Mouse (Mus musculus): ENCODE results near the gene Selenom. TPM values are rescaled to one million over a fixed set of nuclear protein-coding genes. Genes with fewer than 3 reads are reported as not detected.

Selenom gene
- polyA plus RNA-seq, 1 experiment from 2014 or later, result 52.0 TPM

- Histone ChIP-seq H3K9ac (replicated peaks; ENCODE audit: low read depth, low read length) (no peak overlapping the region), H3K4me1 (replicated peaks; ENCODE audit: control insufficient read depth, insufficient read depth, low read length) (no peaks in the 10 kb centered on the region), H3K27me3 (replicated peaks; ENCODE audit: control insufficient read depth, insufficient read depth, low read length) (no peaks in the 10 kb centered on the region), H3K27ac (ENCODE audit: low read length) (no peak overlapping the region), H3K9me3 (ENCODE audit: control insufficient read depth, low read length) (no peaks in the 10 kb centered on the region), H3K4me3 (replicated peaks; ENCODE audit: low read length) (no peak overlapping the region), H3K4me2 (ENCODE audit: low read length) (no peak overlapping the region), H3K36me3 (ENCODE audit: control insufficient read depth, insufficient read depth) (no peaks in the 10 kb centered on the region; the same call in 1 of the 2 replicates)
- 92% methylated on average over 24 of the region's 24 CpGs for WGBS
- no peak for ATAC-seq
Measured at GRCm38 (mm10) chr11:3526979-3527738, 12.7 kb downstream of the Selenom start.

- no peaks in the 10 kb centered on the region for H3K27me3 ChIP-seq (replicated peaks; ENCODE audit: control insufficient read depth, insufficient read depth, low read length)
- H3K4me3 ChIP-seq (replicated peaks; ENCODE audit: low read length), result no peak overlapping the region
- no peak overlapping the region for H3K27ac ChIP-seq (ENCODE audit: low read length)
- no peak overlapping the region for H3K4me2 ChIP-seq (ENCODE audit: low read length)
- WGBS, result 77% methylated on average over 8 of the region's 8 CpGs
- ATAC-seq, result no peak
- no peaks in the 10 kb centered on the region for H3K4me1 ChIP-seq (replicated peaks; ENCODE audit: control insufficient read depth, insufficient read depth, low read length)
- no peaks in the 10 kb centered on the region for H3K9me3 ChIP-seq (ENCODE audit: control insufficient read depth, low read length)
- H3K36me3 ChIP-seq (ENCODE audit: control insufficient read depth, insufficient read depth), result no peaks in the 10 kb centered on the region; the same call in 1 of the 2 replicates
- H3K9ac ChIP-seq (replicated peaks; ENCODE audit: low read depth, low read length), result no peak overlapping the region
Measured at GRCm38 (mm10) chr11:3527766-3528165, 13.3 kb downstream of the Selenom start.

GRCm38 (mm10) chr11:3528208-3528607 lies 13.7 kb downstream of the Selenom start:
- no peak overlapping the region for H3K4me3 ChIP-seq (replicated peaks; ENCODE audit: low read length)
- H3K4me1 ChIP-seq (replicated peaks; ENCODE audit: control insufficient read depth, insufficient read depth, low read length), result no peaks in the 10 kb centered on the region
- H3K9ac ChIP-seq (replicated peaks; ENCODE audit: low read depth, low read length), result no peak overlapping the region
- no peaks in the 10 kb centered on the region; the same call in 1 of the 2 replicates for H3K36me3 ChIP-seq (ENCODE audit: control insufficient read depth, insufficient read depth)
- no peaks in the 10 kb centered on the region for H3K9me3 ChIP-seq (ENCODE audit: control insufficient read depth, low read length)
- H3K27ac ChIP-seq (ENCODE audit: low read length), result no peak overlapping the region
- no peak for ATAC-seq
- no peaks in the 10 kb centered on the region for H3K27me3 ChIP-seq (replicated peaks; ENCODE audit: control insufficient read depth, insufficient read depth, low read length)
- no peak overlapping the region for H3K4me2 ChIP-seq (ENCODE audit: low read length)
- 84% methylated on average over 6 of the region's 6 CpGs for WGBS

- no peaks in the 10 kb centered on the region for H3K9me3 ChIP-seq (ENCODE audit: control insufficient read depth, low read length)
- no peak overlapping the region for H3K27ac ChIP-seq (ENCODE audit: low read length)
- H3K36me3 ChIP-seq (ENCODE audit: control insufficient read depth, insufficient read depth), result no peaks in the 10 kb centered on the region; the same call in 1 of the 2 replicates
- H3K4me3 ChIP-seq (replicated peaks; ENCODE audit: low read length), result no peak overlapping the region
- H3K27me3 ChIP-seq (replicated peaks; ENCODE audit: control insufficient read depth, insufficient read depth, low read length), result no peaks in the 10 kb centered on the region
- no peaks in the 10 kb centered on the region for H3K4me1 ChIP-seq (replicated peaks; ENCODE audit: control insufficient read depth, insufficient read depth, low read length)
- H3K9ac ChIP-seq (replicated peaks; ENCODE audit: low read depth, low read length), result no peak overlapping the region
- WGBS, result 88% methylated on average over 20 of the region's 20 CpGs
- no peak for ATAC-seq
- H3K4me2 ChIP-seq (ENCODE audit: low read length), result no peak overlapping the region
Measured at GRCm38 (mm10) chr11:3529476-3530252, 15.2 kb downstream of the Selenom start.

- no peaks in the 10 kb centered on the region; the same call in 1 of the 2 replicates for H3K36me3 ChIP-seq (ENCODE audit: control insufficient read depth, insufficient read depth)
- H3K27me3 ChIP-seq (replicated peaks; ENCODE audit: control insufficient read depth, insufficient read depth, low read length), result no peaks in the 10 kb centered on the region
- no peak overlapping the region for H3K4me2 ChIP-seq (ENCODE audit: low read length)
- no peak overlapping the region for H3K4me3 ChIP-seq (replicated peaks; ENCODE audit: low read length)
- no peak overlapping the region for H3K27ac ChIP-seq (ENCODE audit: low read length)
- no peak for ATAC-seq
- no peaks in the 10 kb centered on the region for H3K9me3 ChIP-seq (ENCODE audit: control insufficient read depth, low read length)
- no peak overlapping the region for H3K9ac ChIP-seq (replicated peaks; ENCODE audit: low read depth, low read length)
- WGBS, result 92% methylated on average over 3 of the region's 3 CpGs
- H3K4me1 ChIP-seq (replicated peaks; ENCODE audit: control insufficient read depth, insufficient read depth, low read length), result peaks cover 5% of the 10 kb centered on the region
Measured at GRCm38 (mm10) chr11:3530731-3531130, 16.2 kb downstream of the Selenom start.

- no peak overlapping the region for H3K4me3 ChIP-seq (replicated peaks; ENCODE audit: low read length)
- no peak for ATAC-seq
- no peak overlapping the region for H3K4me2 ChIP-seq (ENCODE audit: low read length)
- no peaks in the 10 kb centered on the region for H3K9me3 ChIP-seq (ENCODE audit: control insufficient read depth, low read length)
- no peaks in the 10 kb centered on the region for H3K27me3 ChIP-seq (replicated peaks; ENCODE audit: control insufficient read depth, insufficient read depth, low read length)
- no peak overlapping the region for H3K9ac ChIP-seq (replicated peaks; ENCODE audit: low read depth, low read length)
- no peak overlapping the region for H3K27ac ChIP-seq (ENCODE audit: low read length)
- WGBS, result 78% methylated on average over 6 of the region's 6 CpGs
- peaks cover 11% of the 10 kb centered on the region for H3K4me1 ChIP-seq (replicated peaks; ENCODE audit: control insufficient read depth, insufficient read depth, low read length)
- no peaks in the 10 kb centered on the region; the same call in 1 of the 2 replicates for H3K36me3 ChIP-seq (ENCODE audit: control insufficient read depth, insufficient read depth)
Measured at GRCm38 (mm10) chr11:3531634-3532033, 17.1 kb downstream of the Selenom start.

- Histone ChIP-seq H3K4me1 (replicated peaks; ENCODE audit: control insufficient read depth, insufficient read depth, low read length) (peaks cover 11% of the 10 kb centered on the region), H3K9ac (replicated peaks; ENCODE audit: low read depth, low read length) (no peak overlapping the region)
- WGBS, result 90% methylated on average over 16 of the region's 16 CpGs
Measured at GRCm38 (mm10) chr11:3532101-3532931, 17.8 kb downstream of the Selenom start.

GRCm38 (mm10) chr11:3533406-3533932 lies 19.0 kb downstream of the Selenom start:
- ATAC-seq, result no peak
- H3K4me2 ChIP-seq (ENCODE audit: low read length), result no peak overlapping the region
- H3K27me3 ChIP-seq (replicated peaks; ENCODE audit: control insufficient read depth, insufficient read depth, low read length), result no peaks in the 10 kb centered on the region
- 86% methylated on average over 17 of the region's 17 CpGs for WGBS
- H3K36me3 ChIP-seq (ENCODE audit: control insufficient read depth, insufficient read depth), result no peaks in the 10 kb centered on the region; the same call in 1 of the 2 replicates
- H3K4me1 ChIP-seq (replicated peaks; ENCODE audit: control insufficient read depth, insufficient read depth, low read length), result peaks cover 13% of the 10 kb centered on the region
- H3K4me3 ChIP-seq (replicated peaks; ENCODE audit: low read length), result no peak overlapping the region
- H3K9me3 ChIP-seq (ENCODE audit: control insufficient read depth, low read length), result no peaks in the 10 kb centered on the region
- no peak overlapping the region for H3K9ac ChIP-seq (replicated peaks; ENCODE audit: low read depth, low read length)
- no peak overlapping the region for H3K27ac ChIP-seq (ENCODE audit: low read length)

More at GRCm38 (mm10) chr11:3532101-3532931, 17.8 kb downstream of the Selenom start:
- H3K4me2 ChIP-seq (ENCODE audit: low read length), result no peak overlapping the region
- no peaks in the 10 kb centered on the region for H3K27me3 ChIP-seq (replicated peaks; ENCODE audit: control insufficient read depth, insufficient read depth, low read length)
- no peak for ATAC-seq
- no peak overlapping the region for H3K27ac ChIP-seq (ENCODE audit: low read length)
- no peak overlapping the region for H3K4me3 ChIP-seq (replicated peaks; ENCODE audit: low read length)
- H3K9me3 ChIP-seq (ENCODE audit: control insufficient read depth, low read length), result no peaks in the 10 kb centered on the region
- no peaks in the 10 kb centered on the region; the same call in 1 of the 2 replicates for H3K36me3 ChIP-seq (ENCODE audit: control insufficient read depth, insufficient read depth)

Measured in forebrain, embryonic 16.5 days (tissue).